Mouse (Mus musculus) left cerebral cortex, postnatal 25 days (tissue): ENCODE data around the gene Gm21828. TPM values are rescaled to one million over a fixed set of nuclear protein-coding genes. Genes with fewer than 3 reads are reported as not detected.
"Not testable (repeated sequence)": the region's sequence is repeated elsewhere in the genome, so short reads cannot be mapped to it uniquely, and the experiment has no call there.

Experiments used
- DNase-seq, 2 experiments: peaks; one replicate each; pipeline ENCODE4 v3.0.0; 2022; ENCODE audit warnings: low spot score in 2 of 2, mixed read lengths in 1 of 2
- intact Hi-C: fragments of 180-260 bp; cut with DNase I; formaldehyde crosslinking; loops from one replicate; pipeline ENCODE4 v1.15.1; 2025
- total RNA-seq, 2 experiments: library from RNA; stranded (reverse); gene quantifications; 2 replicates each; pipeline ENCODE4 v1.2.3; 2021

Gm21828 gene
- total RNA-seq = not detected

GRCm38 (mm10) chrY:13223828-13224227 lies at the start of gene Gm21828:
TSS of gene Gm21828 (minus strand) at chrY:13223928.
- intact Hi-C loops = not testable (repeated sequence)

GRCm38 (mm10) chrY:13252091-13252490 lies 28.4 kb upstream of the Gm21828 start, which contains the start of the genes Gm21440 and Gm21454:
TSS of gene Gm21440 (plus strand) at chrY:13252391.
TSS of gene Gm21454 (plus strand) at chrY:13252442.
- DNase-seq, intact Hi-C loops: not testable (repeated sequence)

More at GRCm38 (mm10) chrY:13223828-13224227, at the start of gene Gm21828:
- not testable (repeated sequence) for DNase-seq

Other genes with a start within 250 kb of the Gm21828 start
- gene Gm20807, start 181.0 kb downstream of the Gm21828 start, total RNA-seq = not detected
- gene Gm21891, start 90.4 kb downstream of the Gm21828 start, total RNA-seq = not detected
- not detected for gene Gm21425, start 62.0 kb downstream of the Gm21828 start, total RNA-seq
- not detected for gene Gm21440, start 28.5 kb upstream of the Gm21828 start, total RNA-seq
- not detected for gene Gm21454, start 28.5 kb upstream of the Gm21828 start, total RNA-seq
- not detected for gene Gm21725, start 125.1 kb upstream of the Gm21828 start, total RNA-seq
- gene Gm21866, start 241.7 kb upstream of the Gm21828 start, total RNA-seq = not detected